Mouse (Mus musculus): ENCODE measurements around the gene Thap8. TPM values are rescaled to one million over a fixed set of nuclear protein-coding genes. Genes with fewer than 3 reads are reported as not detected.

Thap8 gene
- polyA plus RNA-seq, 1 experiment from 2014 or later = not detected

DNA sequence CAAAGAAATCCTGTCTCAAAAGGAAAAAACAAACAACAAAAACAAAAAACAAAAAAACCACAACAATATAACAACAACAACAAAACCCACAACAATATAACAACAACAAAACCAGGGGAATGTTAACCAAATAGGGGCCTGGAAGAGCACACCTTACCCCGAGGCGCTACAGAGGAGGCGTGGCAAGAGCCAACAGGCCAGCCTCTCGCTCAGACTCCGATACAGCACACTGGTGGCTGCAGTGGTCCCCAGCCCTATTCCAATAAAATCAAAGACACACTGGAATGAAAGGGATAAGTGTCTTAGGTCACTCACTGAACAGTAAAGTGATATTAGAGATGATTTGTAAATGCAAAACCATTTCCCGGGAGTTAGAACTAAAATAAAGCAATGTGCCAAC, 358 bp upstream of the Thap8 start:
- peak overlapping the region; percentile 99 for H3K4me2 ChIP-seq
- WGBS = 0% methylated on average over 6 of the region's 6 CpGs
- DNase-seq (ENCODE audit: low spot score) = no peak
- peaks cover 11% of the 10 kb centered on the region for H3K4me1 ChIP-seq (replicated peaks; ENCODE audit: control insufficient read depth, insufficient read depth, low read length)
- H3K27me3 ChIP-seq (replicated peaks; ENCODE audit: control insufficient read depth, insufficient read depth, low read length) = no peaks in the 10 kb centered on the region
- H3K36me3 ChIP-seq (ENCODE audit: control insufficient read depth, insufficient read depth, low read length) = 0 out of 2 replicates have a peak, but pooled peaks cover 2% of the 10 kb centered on the region
- H3K9ac ChIP-seq (ENCODE audit: low read depth, low read length) = peak overlapping the region; percentile 88
- peak overlapping the region; percentile 98 for H3K27ac ChIP-seq (ENCODE audit: low read depth, low read length)
- H3K9me3 ChIP-seq (ENCODE audit: control insufficient read depth, low read length) = no peaks in the 10 kb centered on the region
- ATAC-seq (replicated peaks; ENCODE audit: low FRiP score) = peak; percentile 45; the same call in 1 of the 2 replicates
- peak overlapping the region; percentile 87 for H3K4me3 ChIP-seq (ENCODE audit: low read depth, low read length)

DNA sequence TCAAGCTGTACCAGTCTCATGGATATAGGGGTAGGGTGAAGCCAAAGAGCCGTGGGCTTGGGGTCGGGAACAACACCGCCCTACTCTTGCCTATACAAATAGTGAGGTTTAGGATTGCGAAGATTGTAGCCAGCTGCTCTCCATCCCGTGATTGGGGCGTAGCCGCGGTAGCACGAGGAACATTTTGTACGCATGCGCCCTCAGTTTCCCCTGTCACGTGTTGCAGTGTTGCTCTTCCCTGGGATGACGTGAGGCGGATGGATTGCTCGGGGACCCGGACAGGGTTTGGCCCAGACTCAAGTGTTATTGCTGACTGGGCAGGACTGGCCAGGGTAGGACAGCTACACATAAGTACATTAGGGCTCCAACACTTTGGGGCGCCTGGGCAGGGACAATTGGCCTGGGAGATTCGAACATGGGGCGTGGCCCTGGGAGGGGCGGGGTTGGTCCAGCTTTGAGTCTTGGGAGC, 810 bp downstream of the Thap8 start:
- WGBS = under 1% methylated on average over 20 of the region's 20 CpGs
- peak; percentile 79 for DNase-seq (ENCODE audit: low spot score)
- peak; percentile 68 for ATAC-seq (replicated peaks; ENCODE audit: low FRiP score)

DNA sequence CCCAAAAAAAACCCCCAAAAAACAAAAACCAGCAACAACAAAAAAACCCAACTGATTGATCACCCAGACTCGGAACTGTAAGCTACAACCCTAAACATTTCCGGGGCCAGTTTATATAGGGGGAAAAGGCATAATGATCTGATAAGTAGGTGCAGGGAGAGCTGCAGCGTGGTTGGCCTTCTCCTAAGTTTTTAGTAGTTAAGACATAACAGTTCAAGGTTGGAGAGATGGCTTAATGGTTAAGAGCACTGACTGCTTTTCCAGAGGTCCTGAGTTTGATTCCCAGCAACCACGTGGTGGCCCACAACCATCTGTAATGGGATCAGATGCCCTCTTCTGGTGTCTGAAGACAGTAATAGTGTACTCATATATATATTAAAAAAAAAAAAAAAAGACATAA, 1.6 kb downstream of the Thap8 start:
- Histone ChIP-seq H3K27ac (ENCODE audit: low read depth, low read length) (no peak overlapping the region), H3K9me3 (ENCODE audit: control insufficient read depth, low read length) (no peaks in the 10 kb centered on the region), H3K27me3 (replicated peaks; ENCODE audit: control insufficient read depth, insufficient read depth, low read length) (no peaks in the 10 kb centered on the region), H3K4me3 (ENCODE audit: low read depth, low read length) (no peak overlapping the region), H3K4me2 (no peak overlapping the region; the same call in 1 of the 2 replicates), H3K4me1 (replicated peaks; ENCODE audit: control insufficient read depth, insufficient read depth, low read length) (peaks cover 11% of the 10 kb centered on the region), H3K36me3 (ENCODE audit: control insufficient read depth, insufficient read depth, low read length) (no peaks in the 10 kb centered on the region), H3K9ac (ENCODE audit: low read depth, low read length) (no peak overlapping the region)
- WGBS = 67% methylated on average over 4 of the region's 4 CpGs
- ATAC-seq (replicated peaks; ENCODE audit: low FRiP score) (no peak), DNase-seq (ENCODE audit: low spot score) (no peak)

More for the DNA sequence above, 810 bp downstream of the Thap8 start:
- Histone ChIP-seq H3K27ac (ENCODE audit: low read depth, low read length) (peak overlapping the region; percentile 98), H3K4me2 (peak overlapping the region; percentile 99), H3K4me3 (ENCODE audit: low read depth, low read length) (peak overlapping the region; percentile 87), H3K9me3 (ENCODE audit: control insufficient read depth, low read length) (no peaks in the 10 kb centered on the region), H3K36me3 (ENCODE audit: control insufficient read depth, insufficient read depth, low read length) (no peaks in the 10 kb centered on the region), H3K4me1 (replicated peaks; ENCODE audit: control insufficient read depth, insufficient read depth, low read length) (peaks cover 11% of the 10 kb centered on the region), H3K9ac (ENCODE audit: low read depth, low read length) (peak overlapping the region; percentile 64), H3K27me3 (replicated peaks; ENCODE audit: control insufficient read depth, insufficient read depth, low read length) (no peaks in the 10 kb centered on the region)

DNA sequence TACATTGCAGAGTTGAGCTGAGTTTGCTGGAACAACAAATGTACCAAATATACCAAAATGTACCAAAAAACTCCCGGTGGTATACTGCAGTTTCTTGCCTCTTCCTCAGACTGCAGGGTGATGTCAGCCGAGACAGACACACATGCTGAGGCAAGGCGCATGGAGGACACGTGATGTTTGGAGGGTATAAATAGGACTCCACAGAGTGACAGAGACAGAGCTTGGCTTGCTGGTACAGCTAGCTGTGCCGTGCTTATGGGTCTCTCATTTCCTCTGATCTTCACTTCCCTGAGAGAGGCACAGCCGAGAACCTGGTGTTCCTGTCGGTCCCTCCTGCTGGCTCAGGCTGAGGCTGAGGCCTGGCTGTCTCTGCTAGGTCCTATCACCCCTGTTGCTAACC, 2.8 kb downstream of the Thap8 start:
- ATAC-seq (replicated peaks; ENCODE audit: low FRiP score) = no peak
- no peak overlapping the region for H3K9ac ChIP-seq (ENCODE audit: low read depth, low read length)
- WGBS = 70% methylated on average over 7 of the region's 7 CpGs

DNA sequence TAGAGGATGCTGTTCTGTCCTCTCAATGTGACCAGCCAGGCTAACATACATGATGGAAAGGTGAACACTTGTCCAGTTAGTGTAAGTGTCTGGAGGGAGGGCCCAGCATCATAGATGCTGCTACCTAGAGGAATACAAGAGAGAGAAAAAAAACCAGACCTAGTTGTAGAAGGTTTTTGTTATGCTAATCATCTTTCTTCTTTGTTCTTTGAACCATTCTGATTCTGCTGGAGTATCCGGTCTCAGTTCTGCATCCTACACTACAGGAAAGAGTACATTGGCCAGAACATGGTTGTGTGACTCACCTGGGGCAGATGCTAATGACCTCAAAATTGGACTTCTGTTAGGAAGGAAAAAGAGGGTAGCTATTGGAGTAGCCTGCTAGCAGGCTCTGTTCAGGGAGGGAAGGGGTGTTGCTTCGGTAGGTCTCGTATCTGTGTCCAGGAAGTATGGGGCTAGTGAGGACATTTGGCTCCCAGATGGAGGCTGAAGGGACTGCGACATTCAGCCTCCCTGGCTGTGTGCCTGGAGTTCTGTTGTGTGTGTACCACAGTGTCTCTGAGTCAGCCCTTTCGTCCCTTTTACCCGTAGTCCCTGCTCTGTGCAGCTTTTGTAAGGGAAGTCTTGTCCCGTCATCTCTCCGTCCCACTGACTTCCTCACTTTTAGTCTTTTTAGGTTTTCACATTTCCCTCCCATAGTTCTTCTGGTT, 7.0 kb downstream of the Thap8 start:
- WGBS = 70% methylated on average over 8 of the region's 8 CpGs
- no peak for DNase-seq (ENCODE audit: low spot score)

More for the DNA sequence above, 2.8 kb downstream of the Thap8 start:
- no peak overlapping the region for H3K4me2 ChIP-seq
- no peaks in the 10 kb centered on the region for H3K9me3 ChIP-seq (ENCODE audit: control insufficient read depth, low read length)
- no peaks in the 10 kb centered on the region for H3K36me3 ChIP-seq (ENCODE audit: control insufficient read depth, insufficient read depth, low read length)
- peaks cover 11% of the 10 kb centered on the region for H3K4me1 ChIP-seq (replicated peaks; ENCODE audit: control insufficient read depth, insufficient read depth, low read length)
- H3K27me3 ChIP-seq (replicated peaks; ENCODE audit: control insufficient read depth, insufficient read depth, low read length) = 0 out of 2 replicates have a peak, but pooled peaks cover 3% of the 10 kb centered on the region
- DNase-seq (ENCODE audit: low spot score) = no peak
- H3K27ac ChIP-seq (ENCODE audit: low read depth, low read length) = no peak overlapping the region
- H3K4me3 ChIP-seq (ENCODE audit: low read depth, low read length) = no peak overlapping the region

DNA sequence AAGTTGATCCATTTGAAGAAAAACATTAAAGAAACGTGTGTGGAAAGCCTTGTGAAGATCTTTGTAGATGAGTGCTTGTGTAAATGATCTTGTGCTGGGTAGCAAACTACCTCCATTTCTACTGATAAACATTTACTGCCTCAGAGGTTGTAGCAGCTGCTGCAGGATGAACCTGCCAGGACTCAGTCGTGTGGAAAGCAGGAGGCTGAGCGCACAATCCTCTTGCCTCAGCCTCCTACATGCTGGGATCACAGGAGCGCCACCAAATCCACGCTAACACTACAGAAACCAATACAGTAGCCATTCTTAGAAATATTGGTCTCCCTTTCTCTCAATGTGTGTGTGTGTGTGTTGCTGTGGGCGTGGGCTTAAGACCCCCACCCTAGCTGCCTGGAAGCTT, 8.2 kb downstream of the Thap8 start:
- DNase-seq (ENCODE audit: low spot score) (no peak), ATAC-seq (replicated peaks; ENCODE audit: low FRiP score) (no peak)
- H3K27me3 ChIP-seq (replicated peaks; ENCODE audit: control insufficient read depth, insufficient read depth, low read length) = peaks cover 8% of the 10 kb centered on the region; the same call in 1 of the 2 replicates
- H3K4me1 ChIP-seq (replicated peaks; ENCODE audit: control insufficient read depth, insufficient read depth, low read length) = no peaks in the 10 kb centered on the region
- no peak overlapping the region for H3K27ac ChIP-seq (ENCODE audit: low read depth, low read length)
- no peaks in the 10 kb centered on the region for H3K36me3 ChIP-seq (ENCODE audit: control insufficient read depth, insufficient read depth, low read length)
- H3K9me3 ChIP-seq (ENCODE audit: control insufficient read depth, low read length) = no peaks in the 10 kb centered on the region
- no peak overlapping the region for H3K4me2 ChIP-seq
- H3K4me3 ChIP-seq (ENCODE audit: low read depth, low read length) = no peak overlapping the region
- no peak overlapping the region for H3K9ac ChIP-seq (ENCODE audit: low read depth, low read length)
- 59% methylated on average over 6 of the region's 6 CpGs for WGBS

More for the DNA sequence above, 7.0 kb downstream of the Thap8 start:
- Histone ChIP-seq H3K27me3 (replicated peaks; ENCODE audit: control insufficient read depth, insufficient read depth, low read length) (peaks cover 6% of the 10 kb centered on the region; the same call in 1 of the 2 replicates), H3K9ac (ENCODE audit: low read depth, low read length) (no peak overlapping the region), H3K4me2 (no peak overlapping the region), H3K36me3 (ENCODE audit: control insufficient read depth, insufficient read depth, low read length) (no peaks in the 10 kb centered on the region), H3K4me1 (replicated peaks; ENCODE audit: control insufficient read depth, insufficient read depth, low read length) (no peaks in the 10 kb centered on the region), H3K4me3 (ENCODE audit: low read depth, low read length) (no peak overlapping the region), H3K27ac (ENCODE audit: low read depth, low read length) (no peak overlapping the region), H3K9me3 (ENCODE audit: control insufficient read depth, low read length) (no peaks in the 10 kb centered on the region)
- no peak for ATAC-seq (replicated peaks; ENCODE audit: low FRiP score)

DNA sequence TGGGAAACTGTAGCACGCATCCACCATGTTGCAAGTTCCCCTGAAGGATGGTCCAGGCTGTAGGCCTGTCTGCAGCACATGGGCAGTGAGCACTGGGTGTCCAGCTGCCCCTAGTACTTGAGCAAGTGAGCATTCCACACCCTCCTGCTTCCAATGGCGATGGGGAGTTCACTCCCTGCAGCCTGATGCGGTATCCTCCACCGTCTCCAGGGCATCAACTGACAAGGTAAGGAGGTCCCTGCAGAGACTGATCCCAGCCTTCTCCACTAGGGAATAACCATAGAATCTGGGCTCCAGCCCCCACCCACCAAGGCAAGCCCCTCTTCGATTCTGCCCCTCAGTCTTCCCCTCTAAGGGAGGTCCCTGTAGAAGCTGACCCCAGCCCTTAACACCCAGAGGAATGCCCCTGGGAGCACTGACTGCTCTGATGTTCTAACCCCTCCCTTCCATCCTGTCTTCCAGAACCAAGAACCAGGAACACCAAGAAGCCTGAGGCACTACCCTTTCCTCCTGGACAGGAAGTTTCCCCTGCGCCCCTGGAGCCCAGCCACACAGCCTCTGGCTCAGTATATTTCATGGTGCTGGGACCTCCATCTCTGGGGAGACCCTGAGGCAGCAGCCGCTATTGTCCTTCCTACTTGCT, 9.3 kb downstream of the Thap8 start:
- no peak for ATAC-seq (replicated peaks; ENCODE audit: low FRiP score)
- WGBS = 70% methylated on average over 7 of the region's 7 CpGs
- H3K9ac ChIP-seq (ENCODE audit: low read depth, low read length) = no peak overlapping the region
- no peaks in the 10 kb centered on the region for H3K9me3 ChIP-seq (ENCODE audit: control insufficient read depth, low read length)
- no peaks in the 10 kb centered on the region for H3K36me3 ChIP-seq (ENCODE audit: control insufficient read depth, insufficient read depth, low read length)
- no peak for DNase-seq (ENCODE audit: low spot score)
- peaks cover 8% of the 10 kb centered on the region; the same call in 1 of the 2 replicates for H3K27me3 ChIP-seq (replicated peaks; ENCODE audit: control insufficient read depth, insufficient read depth, low read length)
- H3K4me1 ChIP-seq (replicated peaks; ENCODE audit: control insufficient read depth, insufficient read depth, low read length) = no peaks in the 10 kb centered on the region
- no peak overlapping the region for H3K27ac ChIP-seq (ENCODE audit: low read depth, low read length)
- no peak overlapping the region for H3K4me2 ChIP-seq
- no peak overlapping the region for H3K4me3 ChIP-seq (ENCODE audit: low read depth, low read length)

DNA sequence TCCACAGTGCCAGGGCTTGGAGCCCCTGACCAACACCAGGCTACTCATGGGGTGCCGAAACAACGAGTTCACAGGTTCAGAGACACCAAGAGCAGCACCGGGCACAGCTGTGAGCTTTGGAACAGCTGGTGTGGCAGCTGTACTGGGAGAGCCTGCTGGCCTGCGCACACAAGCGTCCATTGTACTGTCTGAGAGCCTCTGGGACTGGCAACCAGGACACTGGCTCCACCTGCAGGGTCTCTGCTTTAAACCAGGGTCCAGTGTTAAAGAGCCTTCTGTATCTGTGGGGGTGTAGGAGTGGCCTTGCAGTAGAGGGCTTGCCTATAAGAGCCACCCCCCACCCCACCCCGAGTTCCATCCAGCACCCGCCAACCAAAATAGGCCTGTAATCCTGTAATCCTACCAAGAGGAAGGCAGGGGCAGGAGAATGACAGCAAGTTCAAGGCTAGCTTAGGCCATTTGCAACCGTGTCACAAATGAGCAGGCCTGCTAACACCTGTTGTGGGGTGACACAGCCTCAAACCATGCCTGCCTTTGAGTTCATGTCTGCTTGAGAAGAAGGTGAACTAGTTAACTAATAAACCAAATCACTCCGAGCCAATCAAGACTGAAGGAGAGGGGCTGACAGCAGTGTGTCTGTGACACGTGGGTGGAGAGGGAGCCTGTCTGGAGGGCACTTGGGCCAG, 10.0 kb downstream of the Thap8 start:
- H3K27me3 ChIP-seq (replicated peaks; ENCODE audit: control insufficient read depth, insufficient read depth, low read length) = peaks cover 8% of the 10 kb centered on the region; the same call in 1 of the 2 replicates

More for the DNA sequence above, 10.0 kb downstream of the Thap8 start:
- Histone ChIP-seq H3K9me3 (ENCODE audit: control insufficient read depth, low read length) (no peaks in the 10 kb centered on the region), H3K4me2 (no peak overlapping the region), H3K4me1 (replicated peaks; ENCODE audit: control insufficient read depth, insufficient read depth, low read length) (no peaks in the 10 kb centered on the region), H3K36me3 (ENCODE audit: control insufficient read depth, insufficient read depth, low read length) (no peaks in the 10 kb centered on the region), H3K4me3 (ENCODE audit: low read depth, low read length) (no peak overlapping the region), H3K27ac (ENCODE audit: low read depth, low read length) (no peak overlapping the region), H3K9ac (ENCODE audit: low read depth, low read length) (no peak overlapping the region)
- no peak for DNase-seq (ENCODE audit: low spot score)
- ATAC-seq (replicated peaks; ENCODE audit: low FRiP score) = no peak
- 61% methylated on average over 10 of the region's 10 CpGs for WGBS

All from liver, embryonic 11.5 days (tissue).